Mouse (Mus musculus) hindbrain, embryonic 11.5 days (tissue): ENCODE data around the gene 2810006K23Rik. TPM values are rescaled to one million over a fixed set of nuclear protein-coding genes. Genes with fewer than 3 reads are reported as not detected.

Source experiments
- ATAC-seq: fragments of 200-750 bp; cut with Nextera tagmentation; 2 replicates; pipeline ENCODE4 v1.8.0; 2017; ENCODE audit warnings: mild to moderate bottlenecking, moderate TSS enrichment, moderate library complexity; ENCODE audit not compliant: low FRiP score
- DNase-seq: peaks from one replicate; pipeline ENCODE4 v3.0.0-alpha.2; 2015; ENCODE audit warnings: low spot score
- H3K27ac ChIP-seq: fragments of 300-500 bp; sonication (generic); 2 replicates; pipeline ENCODE4 v1.5.1; 2014; ENCODE audit warnings: mild to moderate bottlenecking, low read depth, low read length
- H3K27me3 ChIP-seq: fragments of 300-500 bp; sonication (generic); 2 replicates; pipeline ENCODE4 v1.6.1; 2014; ENCODE audit warnings: mild to moderate bottlenecking, low read length, moderate library complexity, mixed read lengths; ENCODE audit not compliant: control insufficient read depth, insufficient read depth
- H3K36me3 ChIP-seq: fragments of 300-500 bp; sonication (generic); 2 replicates; pipeline ENCODE4 v1.6.1; 2014; ENCODE audit warnings: mild to moderate bottlenecking, low read length, moderate library complexity, mixed read lengths; ENCODE audit not compliant: control insufficient read depth, insufficient read depth
- H3K4me1 ChIP-seq: fragments of 300-500 bp; sonication (generic); replicated peaks from 2 replicates; pipeline ENCODE4 v1.6.1; 2014; ENCODE audit warnings: low read length, mixed read lengths; ENCODE audit not compliant: control insufficient read depth, insufficient read depth
- H3K4me2 ChIP-seq: fragments of 300-500 bp; sonication (generic); replicated peaks from 2 replicates; pipeline ENCODE4 v1.6.1; 2014; ENCODE audit warnings: mild to moderate bottlenecking, low read depth, low read length
- H3K4me3 ChIP-seq: fragments of 300-500 bp; sonication (generic); 2 replicates; pipeline ENCODE4 v1.5.1; 2014; ENCODE audit warnings: low read depth, low read length
- H3K9ac ChIP-seq: fragments of 300-500 bp; sonication (generic); 2 replicates; pipeline ENCODE4 v1.6.1; 2014; ENCODE audit warnings: low read depth, low read length
- H3K9me3 ChIP-seq: fragments of 300-500 bp; sonication (generic); 2 replicates; pipeline ENCODE4 v1.6.1; 2016; ENCODE audit warnings: low read length; ENCODE audit not compliant: control insufficient read depth
- WGBS: fragments of 180-500 bp; shearing (Covaris S2); extraction: QIAGEN DNeasy Blood & Tissue Kit; methylation state at CpG from one replicate; pipeline ENCODE4 v1.1.7; 2014; 5-methylcytosine and 5-hydroxymethylcytosine counted together
- polyA plus RNA-seq: library from polyadenylated mRNA; unstranded; fragments of >200 nt; fragmentation: Nextera tagmentation; extraction: Ambion mirVana; gene quantifications from 2 replicates; pipeline ENCODE4 v1.2.1, GENCODE M21; 2014

2810006K23Rik gene
- polyA plus RNA-seq, 1 experiment from 2014 or later, result 17.4 TPM

DNA sequence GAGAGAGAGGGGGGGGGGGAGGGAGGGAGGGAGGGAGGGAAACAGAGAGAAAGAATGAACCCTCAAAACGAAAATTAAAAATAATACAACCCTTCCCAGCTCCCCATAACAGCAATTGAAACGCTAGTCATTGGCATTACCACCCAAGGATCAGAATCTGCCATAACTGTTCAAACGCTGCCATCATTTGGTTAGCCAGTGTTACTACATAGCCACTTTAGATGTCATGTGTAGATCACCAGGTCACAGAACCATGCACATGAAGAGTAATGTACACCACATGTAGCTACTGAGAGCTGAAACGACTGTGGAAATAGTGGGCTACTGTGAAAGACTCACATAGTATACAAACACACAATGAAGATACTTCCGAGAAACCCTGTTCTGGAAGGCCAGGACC lies 60.0 kb downstream of the 2810006K23Rik start:
- Histone ChIP-seq H3K27ac (no peak overlapping the region), H3K4me1 (no peaks in the 10 kb centered on the region), H3K27me3 (no peaks in the 10 kb centered on the region), H3K9me3 (no peaks in the 10 kb centered on the region), H3K36me3 (peaks cover 14% of the 10 kb centered on the region; the same call in 1 of the 2 replicates), H3K4me3 (no peak overlapping the region), H3K4me2 (no peak overlapping the region), H3K9ac (no peak overlapping the region)
- ATAC-seq (no peak), DNase-seq (peak; percentile 20)
- 88% methylated on average over 5 of the region's 5 CpGs for WGBS

Other genes with a start within 250 kb of the 2810006K23Rik start
- gene Abcb9, start 232.3 kb upstream of the 2810006K23Rik start, polyA plus RNA-seq, result 0.71 and 0.76 TPM in 2 replicates
- gene Ogfod2, start 215.8 kb upstream of the 2810006K23Rik start, polyA plus RNA-seq, result 13.1 and 13.3 TPM in 2 replicates
- gene Arl6ip4, start 212.0 kb upstream of the 2810006K23Rik start, polyA plus RNA-seq, result 80.8 and 91.5 TPM in 2 replicates
- 5.1 and 6.0 TPM in 2 replicates for gene Pitpnm2, start 78.3 kb upstream of the 2810006K23Rik start, polyA plus RNA-seq
- gene Mphosph9, start 117 bp upstream of the 2810006K23Rik start, polyA plus RNA-seq, result 15.5 and 20.5 TPM in 2 replicates
- 155 and 243 TPM in 2 replicates for gene Cdk2ap1, start 35.0 kb downstream of the 2810006K23Rik start, polyA plus RNA-seq
- 92.9 and 116 TPM in 2 replicates for gene Sbno1, start 97.9 kb downstream of the 2810006K23Rik start, polyA plus RNA-seq
- gene Kmt5a, start 111.8 kb downstream of the 2810006K23Rik start, polyA plus RNA-seq, result 52.2 and 83.1 TPM in 2 replicates
- 19.2 and 20.8 TPM in 2 replicates for gene Rilpl2, start 150.3 kb downstream of the 2810006K23Rik start, polyA plus RNA-seq
- gene Snrnp35, start 155.0 kb downstream of the 2810006K23Rik start, polyA plus RNA-seq, result 15.2 and 15.7 TPM in 2 replicates
- gene Rilpl1, start 203.3 kb downstream of the 2810006K23Rik start, polyA plus RNA-seq, result 16.4 and 20.7 TPM in 2 replicates
- 474 and 506 TPM in 2 replicates for gene Tmed2, start 212.6 kb downstream of the 2810006K23Rik start, polyA plus RNA-seq
- gene Ddx55, start 224.8 kb downstream of the 2810006K23Rik start, polyA plus RNA-seq, result 15.6 and 17.6 TPM in 2 replicates